Mouse (Mus musculus) neural tube, embryonic 11.5 days (tissue): ENCODE results near the gene Gm13285. TPM values are rescaled to one million over a fixed set of nuclear protein-coding genes. Genes with fewer than 3 reads are reported as not detected.

Experiments used
- ATAC-seq: fragments of 200-750 bp; cut with Nextera tagmentation; 2 replicates; pipeline ENCODE4 v1.8.0; 2017; ENCODE audit warnings: moderate number of reproducible peaks, mild to moderate bottlenecking, moderate TSS enrichment, moderate library complexity; ENCODE audit not compliant: insufficient read depth, low FRiP score, low TSS enrichment
- DNase-seq: peaks from one replicate; pipeline ENCODE4 v3.0.0-alpha.2; 2015; ENCODE audit warnings: low spot score
- H3K27ac ChIP-seq: fragments of 300-500 bp; sonication (generic); 2 replicates; pipeline ENCODE4 v1.5.1; 2014; ENCODE audit warnings: low read depth, mild to moderate bottlenecking, low read length
- H3K27me3 ChIP-seq: fragments of 300-500 bp; sonication (generic); 2 replicates; pipeline ENCODE4 v1.6.1; 2014; ENCODE audit warnings: mild to moderate bottlenecking, low read length, mixed read lengths; ENCODE audit not compliant: control insufficient read depth, insufficient read depth
- H3K36me3 ChIP-seq: fragments of 300-500 bp; sonication (generic); 2 replicates; pipeline ENCODE4 v1.6.1; 2014; ENCODE audit warnings: mild to moderate bottlenecking, low read length, moderate library complexity, mixed read lengths; ENCODE audit not compliant: control insufficient read depth, insufficient read depth
- H3K4me1 ChIP-seq: fragments of 300-500 bp; sonication (generic); 2 replicates; pipeline ENCODE4 v1.6.1; 2014; ENCODE audit warnings: low read length, mixed read lengths; ENCODE audit not compliant: control insufficient read depth, insufficient read depth
- H3K4me2 ChIP-seq: fragments of 300-500 bp; sonication (generic); 2 replicates; pipeline ENCODE4 v1.6.1; 2014; ENCODE audit warnings: low read depth, mild to moderate bottlenecking, moderate library complexity
- H3K4me3 ChIP-seq: fragments of 300-500 bp; sonication (generic); 2 replicates; pipeline ENCODE4 v1.5.1; 2014; ENCODE audit warnings: low read depth, low read length
- H3K9ac ChIP-seq: fragments of 300-500 bp; sonication (generic); 2 replicates; pipeline ENCODE4 v1.6.1; 2014; ENCODE audit warnings: mild to moderate bottlenecking, low read length
- H3K9me3 ChIP-seq: fragments of 300-500 bp; sonication (generic); 2 replicates; pipeline ENCODE4 v1.6.1; 2016; ENCODE audit warnings: low read length; ENCODE audit not compliant: control insufficient read depth
- WGBS: fragments of 180-500 bp; shearing (Covaris S2); extraction: QIAGEN DNeasy Blood & Tissue Kit; methylation state at CpG from one replicate; pipeline ENCODE4 v1.1.7; 2014; 5-methylcytosine and 5-hydroxymethylcytosine counted together
- polyA plus RNA-seq: library from polyadenylated mRNA; unstranded; fragments of >200 nt; fragmentation: Nextera tagmentation; extraction: Ambion mirVana; gene quantifications from 2 replicates; pipeline ENCODE4 v1.2.1, GENCODE M21; 2014

Gene Gm13285
- polyA plus RNA-seq, 1 experiment from 2014 or later: not detected

- DNase-seq (no peak), ATAC-seq (no peak)
- H3K27me3 ChIP-seq: no peaks in the 10 kb centered on the region
- H3K36me3 ChIP-seq: no peaks in the 10 kb centered on the region
- no peaks in the 10 kb centered on the region for H3K4me1 ChIP-seq
- H3K27ac ChIP-seq: no peak within 1 kb of the TSS
- no peaks in the 10 kb centered on the region for H3K9me3 ChIP-seq
- H3K4me3 ChIP-seq: no peak within 1 kb of the TSS
- no peak within 1 kb of the TSS for H3K4me2 ChIP-seq
- no peak within 1 kb of the TSS for H3K9ac ChIP-seq
- 85% methylated on average over 1 of the region's 1 CpGs for WGBS
These were observed 50.2 kb downstream of the Gm13285 start, which contains the start of gene Ifna1 for GRCm38 (mm10) chr4:88849698-88850097. Gene Ifna1, plus strand, starts transcription at chr4:88850087.

Other genes with a start within 250 kb of the Gm13285 start
- gene Ifna15, start 241.4 kb upstream of the Gm13285 start, polyA plus RNA-seq: not detected in 2 replicates
- gene Ifna14, start 227.9 kb upstream of the Gm13285 start, polyA plus RNA-seq: not detected in 2 replicates
- gene Ifna9, start 207.3 kb upstream of the Gm13285 start, polyA plus RNA-seq: not detected in 2 replicates
- gene Ifna12, start 196.3 kb upstream of the Gm13285 start, polyA plus RNA-seq: not detected in 2 replicates
- not detected in 2 replicates for gene C87499, start 165.3 kb upstream of the Gm13285 start, polyA plus RNA-seq
- gene Ifna13, start 155.2 kb upstream of the Gm13285 start, polyA plus RNA-seq: not detected in 2 replicates
- gene Ifna16, start 122.7 kb upstream of the Gm13285 start, polyA plus RNA-seq: not detected in 2 replicates
- gene Ifna2, start 115.8 kb upstream of the Gm13285 start, polyA plus RNA-seq: not detected in 2 replicates
- gene Ifnab, start 108.3 kb upstream of the Gm13285 start, polyA plus RNA-seq: not detected in 2 replicates
- gene Gm26566, start 77.9 kb upstream of the Gm13285 start, polyA plus RNA-seq: 1.9 and 2.1 TPM in 2 replicates
- gene Klhl9, start 77.2 kb upstream of the Gm13285 start, polyA plus RNA-seq: 151 and 152 TPM in 2 replicates
- gene Gm13271, start 44.8 kb upstream of the Gm13285 start, polyA plus RNA-seq: 0.53 TPM in 1 of 2 replicates, not detected in the other
- gene Gm13283, start 39.5 kb upstream of the Gm13285 start, polyA plus RNA-seq: not detected in 2 replicates
- gene Gm13290, start 25.8 kb upstream of the Gm13285 start, polyA plus RNA-seq: 0.31 and 0.46 TPM in 2 replicates
- gene Gm13289, start 22.7 kb upstream of the Gm13285 start, polyA plus RNA-seq: not detected in 2 replicates
- not detected in 2 replicates for gene Gm13272, start 19.8 kb upstream of the Gm13285 start, polyA plus RNA-seq
- gene Ifnz, start 17.5 kb upstream of the Gm13285 start, polyA plus RNA-seq: not detected in 2 replicates
- not detected in 2 replicates for gene Gm13276, start 14.0 kb upstream of the Gm13285 start, polyA plus RNA-seq
- not detected in 2 replicates for gene Gm13277, start 11.0 kb upstream of the Gm13285 start, polyA plus RNA-seq
- gene Gm13278, start 8.1 kb upstream of the Gm13285 start, polyA plus RNA-seq: not detected in 2 replicates
- gene Gm13275, start 5.2 kb upstream of the Gm13285 start, polyA plus RNA-seq: not detected in 2 replicates
- gene Gm13279, start 2.3 kb upstream of the Gm13285 start, polyA plus RNA-seq: not detected in 2 replicates
- gene Gm13287, start 3.6 kb downstream of the Gm13285 start, polyA plus RNA-seq: not detected in 2 replicates
- not detected in 2 replicates for gene Gm13288, start 5.9 kb downstream of the Gm13285 start, polyA plus RNA-seq
- not detected in 2 replicates for gene Ifna7, start 16.6 kb downstream of the Gm13285 start, polyA plus RNA-seq
- not detected in 2 replicates for gene Ifna11, start 20.3 kb downstream of the Gm13285 start, polyA plus RNA-seq
- not detected in 2 replicates for gene Ifna6, start 27.8 kb downstream of the Gm13285 start, polyA plus RNA-seq
- gene Ifna5, start 35.9 kb downstream of the Gm13285 start, polyA plus RNA-seq: not detected in 2 replicates
- gene Ifna4, start 42.2 kb downstream of the Gm13285 start, polyA plus RNA-seq: not detected in 2 replicates
- gene Ifna1, start 50.4 kb downstream of the Gm13285 start, polyA plus RNA-seq: not detected in 2 replicates
- gene Ifne, start 80.5 kb downstream of the Gm13285 start, polyA plus RNA-seq: not detected in 2 replicates